Mouse (Mus musculus): Measurements from ENCODE around the gene Folr1. TPM values are rescaled to one million over a fixed set of nuclear protein-coding genes. Genes with fewer than 3 reads are reported as not detected.

Folr1 gene
- polyA plus RNA-seq, 1 experiment from 2014 or later = 12.1 TPM

DNA sequence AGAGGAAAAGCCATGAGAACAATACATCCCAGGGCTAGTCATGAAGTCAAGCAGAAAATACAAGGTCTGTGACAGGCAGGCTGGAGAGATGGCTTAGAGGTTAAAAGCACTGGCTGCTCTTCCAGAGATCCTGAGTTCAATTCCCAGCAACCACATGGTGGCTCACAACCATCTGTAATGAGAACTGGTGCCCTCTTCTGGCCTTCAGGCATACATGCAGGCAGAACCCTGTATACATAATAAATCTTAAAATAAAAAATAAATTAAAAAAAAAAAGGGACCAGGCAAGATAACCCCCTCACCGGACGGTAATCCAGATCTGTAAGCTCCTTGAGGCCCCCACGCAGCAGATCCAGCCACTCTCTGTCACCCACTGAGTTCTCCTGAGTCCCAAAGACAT lies 40.2 kb downstream of the Folr1 start:
- Histone ChIP-seq H3K27me3 (ENCODE audit: control insufficient read depth, insufficient read depth, low read length) (no peaks in the 10 kb centered on the region), H3K9me3 (ENCODE audit: control insufficient read depth, low read length) (no peaks in the 10 kb centered on the region), H3K9ac (ENCODE audit: low read depth, low read length) (no peak overlapping the region), H3K27ac (ENCODE audit: low read depth, low read length) (no peak overlapping the region), H3K4me3 (ENCODE audit: low read depth, low read length) (no peak overlapping the region), H3K4me2 (replicated peaks; ENCODE audit: low read depth, low read length) (no peak overlapping the region), H3K36me3 (ENCODE audit: control insufficient read depth, insufficient read depth, low read length) (peaks cover 20% of the 10 kb centered on the region), H3K4me1 (replicated peaks; ENCODE audit: control insufficient read depth, insufficient read depth, low read length) (peaks cover 3% of the 10 kb centered on the region; the same call in 1 of the 2 replicates)
- DNase-seq (ENCODE audit: low spot score) = no peak
- 96% methylated on average over 3 of the region's 3 CpGs for WGBS
- ATAC-seq (ENCODE audit: low FRiP score) = no peak

- ATAC-seq (ENCODE audit: low FRiP score) (0 out of 2 replicates have a peak, but pooled peaks have one; percentile 3), DNase-seq (ENCODE audit: low spot score) (no peak)
- Histone ChIP-seq H3K4me1 (replicated peaks; ENCODE audit: control insufficient read depth, insufficient read depth, low read length) (0 out of 2 replicates have a peak, but pooled peaks cover 3% of the 10 kb centered on the region), H3K36me3 (ENCODE audit: control insufficient read depth, insufficient read depth, low read length) (peaks cover 9% of the 10 kb centered on the region; the same call in 1 of the 2 replicates), H3K9ac (ENCODE audit: low read depth, low read length) (no peak overlapping the region), H3K4me3 (ENCODE audit: low read depth, low read length) (no peak overlapping the region), H3K4me2 (replicated peaks; ENCODE audit: low read depth, low read length) (no peak overlapping the region), H3K27me3 (ENCODE audit: control insufficient read depth, insufficient read depth, low read length) (peaks cover 44% of the 10 kb centered on the region), H3K27ac (ENCODE audit: low read depth, low read length) (no peak overlapping the region), H3K9me3 (ENCODE audit: control insufficient read depth, low read length) (no peaks in the 10 kb centered on the region)
- 81% methylated on average over 18 of the region's 18 CpGs for WGBS
Measured at GRCm38 (mm10) chr7:101823758-101824630, 46.6 kb downstream of the Folr1 start.

DNA sequence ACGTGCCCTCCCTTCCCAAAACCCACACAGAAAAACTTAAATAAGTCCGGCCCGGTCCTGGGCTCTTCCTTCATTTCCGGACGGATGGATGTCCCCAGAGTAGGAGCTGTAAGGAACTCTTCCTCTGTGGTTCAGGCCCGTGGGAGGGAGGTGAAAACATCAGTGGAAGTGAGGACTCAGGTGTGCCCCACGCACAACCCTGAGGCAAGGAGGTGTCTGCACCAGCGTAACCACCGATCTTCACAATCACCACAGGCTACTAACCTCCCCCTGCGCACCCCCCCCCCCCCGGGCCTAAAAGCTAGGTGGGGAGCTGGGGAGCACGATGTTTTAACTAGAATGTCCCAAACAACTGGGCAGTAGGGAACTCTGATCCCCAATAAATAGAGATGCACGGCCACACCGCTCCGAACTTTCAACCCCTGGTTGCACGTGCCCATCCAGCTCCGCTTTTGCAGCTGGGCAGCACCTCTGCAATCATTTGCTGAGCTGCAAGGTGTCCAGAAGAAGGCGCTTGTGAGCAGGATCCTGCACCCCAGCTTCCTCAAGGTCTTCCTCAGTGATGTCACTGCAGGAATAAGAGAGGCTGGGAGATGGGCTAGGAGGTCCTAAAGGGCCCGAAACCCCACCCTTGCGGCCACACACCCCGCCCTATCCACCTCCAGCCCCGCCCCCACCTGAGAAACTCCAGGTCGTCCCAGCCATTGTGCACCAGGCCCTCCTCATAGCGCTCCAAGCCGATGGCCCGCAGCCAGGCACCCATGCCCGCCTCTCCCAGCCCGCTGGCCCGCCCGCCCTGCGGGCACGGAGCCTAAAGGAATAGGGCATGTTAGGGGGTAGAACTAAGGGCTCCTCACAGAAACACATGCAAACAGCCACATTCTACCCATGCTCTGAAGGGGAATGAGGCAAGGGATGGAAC lies 47.5 kb downstream of the Folr1 start:
- Histone ChIP-seq H3K4me2 (replicated peaks; ENCODE audit: low read depth, low read length) (no peak overlapping the region), H3K9ac (ENCODE audit: low read depth, low read length) (no peak overlapping the region), H3K36me3 (ENCODE audit: control insufficient read depth, insufficient read depth, low read length) (peaks cover 6% of the 10 kb centered on the region; the same call in 1 of the 2 replicates), H3K27ac (ENCODE audit: low read depth, low read length) (no peak overlapping the region), H3K4me1 (replicated peaks; ENCODE audit: control insufficient read depth, insufficient read depth, low read length) (peaks cover 3% of the 10 kb centered on the region; the same call in 1 of the 2 replicates), H3K27me3 (ENCODE audit: control insufficient read depth, insufficient read depth, low read length) (peaks cover 53% of the 10 kb centered on the region), H3K9me3 (ENCODE audit: control insufficient read depth, low read length) (no peaks in the 10 kb centered on the region), H3K4me3 (ENCODE audit: low read depth, low read length) (no peak overlapping the region)
- ATAC-seq (ENCODE audit: low FRiP score) (peak; percentile 36; the same call in 1 of the 2 replicates), DNase-seq (ENCODE audit: low spot score) (peak; percentile 51)
- 24% methylated on average over 32 of the region's 32 CpGs for WGBS

DNA sequence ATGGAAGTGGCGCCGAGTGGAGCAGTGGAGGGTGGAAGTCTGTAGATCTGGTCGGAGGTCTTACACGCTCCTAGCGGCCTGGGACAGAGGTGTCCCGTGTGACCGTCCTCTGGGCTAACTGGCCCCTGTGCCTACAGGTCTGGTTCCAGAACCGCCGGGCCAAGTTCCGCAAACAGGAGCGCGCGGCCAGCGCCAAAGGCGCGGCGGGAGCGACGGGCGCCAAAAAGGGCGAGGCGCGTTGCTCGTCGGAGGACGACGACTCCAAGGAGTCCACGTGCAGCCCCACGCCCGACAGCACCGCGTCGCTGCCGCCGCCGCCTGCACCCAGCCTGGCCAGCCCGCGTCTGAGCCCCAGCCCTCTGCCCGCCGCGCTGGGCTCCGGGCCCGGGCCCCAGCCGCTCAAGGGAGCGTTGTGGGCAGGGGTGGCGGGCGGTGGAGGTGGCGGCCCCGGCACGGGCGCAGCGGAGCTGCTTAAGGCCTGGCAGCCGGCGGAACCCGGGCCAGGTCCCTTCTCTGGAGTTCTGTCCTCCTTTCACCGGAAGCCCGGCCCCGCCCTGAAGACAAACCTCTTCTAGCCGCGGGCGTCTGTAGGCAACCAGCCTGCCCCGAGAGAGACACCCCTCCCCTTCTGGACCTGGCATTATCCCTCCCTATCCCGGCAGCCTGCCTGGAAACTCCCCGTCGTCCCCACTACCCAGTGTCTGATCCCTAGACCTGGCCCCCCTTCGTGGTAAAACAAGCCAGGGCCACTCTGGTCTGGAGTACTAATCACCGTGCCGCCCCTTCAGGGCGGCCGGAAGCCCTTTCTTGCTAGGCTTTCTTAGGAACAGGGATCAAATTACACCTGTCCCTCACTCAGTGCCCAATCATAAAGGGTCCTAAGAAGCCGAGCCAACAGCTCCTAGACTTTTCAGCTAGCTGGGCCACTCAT lies 48.8 kb downstream of the Folr1 start:
- Histone ChIP-seq H3K9me3 (ENCODE audit: control insufficient read depth, low read length) (no peaks in the 10 kb centered on the region), H3K9ac (ENCODE audit: low read depth, low read length) (peak overlapping the region; percentile 54), H3K4me3 (ENCODE audit: low read depth, low read length) (peak overlapping the region; percentile 34), H3K27ac (ENCODE audit: low read depth, low read length) (peak overlapping the region; percentile 25; the same call in 1 of the 2 replicates), H3K36me3 (ENCODE audit: control insufficient read depth, insufficient read depth, low read length) (0 out of 2 replicates have a peak, but pooled peaks cover 3% of the 10 kb centered on the region), H3K27me3 (ENCODE audit: control insufficient read depth, insufficient read depth, low read length) (peaks cover 65% of the 10 kb centered on the region), H3K4me1 (replicated peaks; ENCODE audit: control insufficient read depth, insufficient read depth, low read length) (peaks cover 5% of the 10 kb centered on the region; the same call in 1 of the 2 replicates), H3K4me2 (replicated peaks; ENCODE audit: low read depth, low read length) (peak overlapping the region; percentile 71)
- under 1% methylated on average over 57 of the region's 71 CpGs for WGBS
- peak; percentile 73 for DNase-seq (ENCODE audit: low spot score)
- peak; percentile 51 for ATAC-seq (ENCODE audit: low FRiP score)

DNA sequence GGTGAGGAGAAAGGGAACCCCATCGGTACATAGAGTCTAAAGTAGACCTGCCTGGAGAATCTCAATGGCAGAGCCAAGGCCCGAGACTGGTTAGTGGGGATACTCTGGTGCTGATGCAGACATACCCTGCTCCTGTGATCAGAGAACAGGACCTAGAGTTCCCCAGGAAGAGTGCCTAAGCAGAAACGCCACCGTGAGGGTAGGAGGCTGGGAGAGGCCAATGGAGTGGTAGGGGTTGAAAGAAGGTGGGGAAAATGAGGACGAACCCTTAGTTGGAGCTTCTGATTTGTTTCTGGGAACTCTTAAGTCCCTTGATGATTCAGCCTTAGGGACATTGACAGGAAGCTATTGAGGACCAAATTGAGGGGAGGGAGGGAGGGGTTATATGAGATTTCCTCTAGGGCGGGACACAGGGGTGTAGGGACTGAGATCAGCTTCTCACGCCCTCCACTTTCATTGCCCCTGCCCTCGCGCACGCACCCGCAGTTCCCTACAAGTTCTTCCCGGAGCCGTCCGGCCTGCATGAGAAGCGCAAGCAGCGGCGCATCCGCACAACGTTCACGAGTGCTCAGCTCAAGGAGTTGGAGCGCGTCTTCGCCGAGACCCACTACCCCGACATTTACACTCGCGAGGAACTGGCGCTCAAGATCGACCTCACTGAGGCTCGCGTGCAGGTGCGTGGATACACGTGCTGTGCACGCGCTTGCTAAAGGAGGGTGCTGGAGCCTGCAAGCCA lies 50.1 kb downstream of the Folr1 start:
- 4% methylated on average over 35 of the region's 35 CpGs for WGBS
- peak; percentile 36 for DNase-seq (ENCODE audit: low spot score)
- H3K4me3 ChIP-seq (ENCODE audit: low read depth, low read length) = peak overlapping the region; percentile 21

DNA sequence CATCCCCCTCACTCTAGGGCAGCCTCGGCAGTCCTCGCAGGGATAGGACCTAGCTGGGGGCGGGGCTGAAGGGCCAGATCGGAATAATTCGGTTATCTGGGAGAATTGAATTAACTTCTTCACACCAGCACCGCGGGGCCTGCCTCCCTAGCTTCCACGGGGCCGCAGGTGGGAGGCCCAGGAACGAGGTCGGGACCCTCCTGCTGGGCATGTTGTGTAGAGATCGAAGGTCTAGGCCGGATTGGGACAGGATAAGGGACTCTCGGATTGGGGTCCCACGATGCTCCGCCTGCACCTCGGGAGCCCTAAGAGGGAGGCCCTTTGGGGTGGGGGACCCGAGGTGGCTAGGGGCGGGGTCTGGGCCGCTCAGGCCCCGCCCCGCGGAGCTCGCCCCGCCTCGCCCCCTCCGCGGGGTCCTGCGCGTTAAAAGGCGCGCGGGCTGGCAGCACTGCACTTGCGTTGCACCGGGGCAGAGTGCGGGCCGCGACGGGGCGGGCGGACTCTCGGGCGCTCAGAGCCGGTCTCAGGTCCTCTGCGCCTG lies 52.7 kb downstream of the Folr1 start, which contains the start of gene Phox2a:
Gene Phox2a (plus strand): TSS at position 453 of the 541 bp plus-strand sequence.
- Histone ChIP-seq H3K27ac (ENCODE audit: low read depth, low read length) (no peak within 1 kb of the TSS), H3K36me3 (ENCODE audit: control insufficient read depth, insufficient read depth, low read length) (no peaks in the 10 kb centered on the region), H3K4me3 (ENCODE audit: low read depth, low read length) (peak within 1 kb of the TSS; percentile 31), H3K9me3 (ENCODE audit: control insufficient read depth, low read length) (no peaks in the 10 kb centered on the region), H3K4me1 (replicated peaks; ENCODE audit: control insufficient read depth, insufficient read depth, low read length) (peaks cover 5% of the 10 kb centered on the region; the same call in 1 of the 2 replicates), H3K9ac (ENCODE audit: low read depth, low read length) (peak within 1 kb of the TSS; percentile 7; the same call in 1 of the 2 replicates), H3K27me3 (ENCODE audit: control insufficient read depth, insufficient read depth, low read length) (peaks cover 62% of the 10 kb centered on the region), H3K4me2 (replicated peaks; ENCODE audit: low read depth, low read length) (peak within 1 kb of the TSS; percentile 39)
- ATAC-seq (ENCODE audit: low FRiP score) (peak; percentile 46), DNase-seq (ENCODE audit: low spot score) (peak; percentile 56)
- 0% methylated on average over 21 of the region's 45 CpGs for WGBS

More for the DNA sequence above, 50.1 kb downstream of the Folr1 start:
- no peak overlapping the region for H3K27ac ChIP-seq (ENCODE audit: low read depth, low read length)
- no peak for ATAC-seq (ENCODE audit: low FRiP score)
- H3K4me2 ChIP-seq (replicated peaks; ENCODE audit: low read depth, low read length) = peak overlapping the region; percentile 28
- H3K9me3 ChIP-seq (ENCODE audit: control insufficient read depth, low read length) = no peaks in the 10 kb centered on the region
- H3K4me1 ChIP-seq (replicated peaks; ENCODE audit: control insufficient read depth, insufficient read depth, low read length) = peaks cover 5% of the 10 kb centered on the region; the same call in 1 of the 2 replicates
- H3K36me3 ChIP-seq (ENCODE audit: control insufficient read depth, insufficient read depth, low read length) = no peaks in the 10 kb centered on the region
- H3K27me3 ChIP-seq (ENCODE audit: control insufficient read depth, insufficient read depth, low read length) = peaks cover 68% of the 10 kb centered on the region
- no peak overlapping the region for H3K9ac ChIP-seq (ENCODE audit: low read depth, low read length)
